In genomic region chr9:40557796-40558195, GRCm38 (mm10) we compare ENCODE assay signal across 21 mouse cellular contexts. TPM values are rescaled to one million over a fixed set of nuclear protein-coding genes. Genes with fewer than 3 reads are reported as not detected.
DNase-seq lines count a peak whose midpoint lies in the region; ATAC-seq lines count a peak whose summit lies in the region.
"Had no signal": no experiment of that assay in that cellular context is flagged by ENCODE, and none has a peak within 500 bp of the region (broad histone marks: within the 10 kb centered on the region; RNA-seq: fewer than 3 reads in every experiment).

No protein-coding gene starts in this region.

- H3K27ac ChIP-seq in forebrain, embryonic 14.5 days (ENCODE audit: low read depth, low read length), result no peak overlapping the region
- H3K27ac ChIP-seq in forebrain, embryonic 12.5 days, result no peak overlapping the region
- no peak overlapping the region for H3K27ac ChIP-seq in kidney, embryonic 15.5 days
- H3K27ac ChIP-seq in kidney, embryonic 14.5 days (ENCODE audit: low read depth, low read length), result no peak overlapping the region
- H3K27ac ChIP-seq: embryonic facial prominence, embryonic 13.5 days; heart, embryonic 15.5 days; hindbrain, embryonic 13.5 days; hindbrain, postnatal 0 days had no signal

- H3K27me3 ChIP-seq in forebrain, embryonic 14.5 days (replicated peaks; ENCODE audit: control insufficient read depth, insufficient read depth, low read length), result no peaks in the 10 kb centered on the region
- no peaks in the 10 kb centered on the region for H3K27me3 ChIP-seq in forebrain, embryonic 12.5 days
- no peaks in the 10 kb centered on the region for H3K27me3 ChIP-seq in kidney, embryonic 15.5 days
- H3K27me3 ChIP-seq in kidney, embryonic 14.5 days (ENCODE audit: control insufficient read depth, insufficient read depth, low read length), result no peaks in the 10 kb centered on the region
- H3K27me3 ChIP-seq: embryonic facial prominence, embryonic 13.5 days; heart, embryonic 15.5 days; hindbrain, embryonic 13.5 days had no signal

- H3K36me3 ChIP-seq in forebrain, embryonic 14.5 days (ENCODE audit: control insufficient read depth, insufficient read depth, low read length), result no peaks in the 10 kb centered on the region
- H3K36me3 ChIP-seq in forebrain, embryonic 12.5 days (replicated peaks), result no peaks in the 10 kb centered on the region
- H3K36me3 ChIP-seq in kidney, embryonic 15.5 days, result no peaks in the 10 kb centered on the region
- H3K36me3 ChIP-seq in kidney, embryonic 14.5 days (ENCODE audit: control insufficient read depth, insufficient read depth, low read length), result no peaks in the 10 kb centered on the region
- H3K36me3 ChIP-seq: embryonic facial prominence, embryonic 13.5 days; heart, embryonic 15.5 days; hindbrain, embryonic 13.5 days had no signal

- peak; percentile 10 for DNase-seq in forebrain, embryonic 14.5 days (ENCODE audit: low spot score)
- peak; percentile 22 to 62 for DNase-seq in frontal cortex, adult 2 months (ENCODE audit: extremely low spot score in 1 of 2, low spot score in 1 of 2)
- no peak for DNase-seq in frontal cortex, postnatal 10 days (ENCODE audit: low spot score in 2 of 2)
- peak; percentile 75 for DNase-seq in brain, adult 2 months (ENCODE audit: low read depth, low spot score)
- peak; percentile 37 to 77 for DNase-seq in left cerebral cortex, postnatal 25 days (ENCODE audit: low spot score in 2 of 2)
- DNase-seq: adrenal gland, postnatal 14 days; cerebellum, adult 18-20 months; cerebellum, postnatal 10 days; gastrocnemius, postnatal 10 days; heart, adult 18-20 months; heart, postnatal 14 days; kidney, adult 11 months had no signal

- H3K9me3 ChIP-seq in forebrain, embryonic 14.5 days (replicated peaks; ENCODE audit: control insufficient read depth, low read length), result no peaks in the 10 kb centered on the region
- H3K9me3 ChIP-seq in forebrain, embryonic 12.5 days, result no peaks in the 10 kb centered on the region
- H3K9me3 ChIP-seq in kidney, embryonic 15.5 days (replicated peaks), result no peaks in the 10 kb centered on the region
- H3K9me3 ChIP-seq in kidney, embryonic 14.5 days (ENCODE audit: control insufficient read depth, low read length), result no peaks in the 10 kb centered on the region
- H3K9me3 ChIP-seq: embryonic facial prominence, embryonic 13.5 days; heart, embryonic 15.5 days; hindbrain, embryonic 13.5 days had no signal

- no peak overlapping the region for H3K4me3 ChIP-seq in forebrain, embryonic 14.5 days (ENCODE audit: low read depth, low read length)
- no peak overlapping the region for H3K4me3 ChIP-seq in forebrain, embryonic 12.5 days (replicated peaks)
- no peak overlapping the region for H3K4me3 ChIP-seq in kidney, embryonic 15.5 days (replicated peaks)
- no peak overlapping the region for H3K4me3 ChIP-seq in kidney, embryonic 14.5 days (ENCODE audit: low read length)
- H3K4me3 ChIP-seq: embryonic facial prominence, embryonic 13.5 days; heart, embryonic 15.5 days; hindbrain, embryonic 13.5 days had no signal

- ATAC-seq in forebrain, embryonic 14.5 days, result no peak
- no peak for ATAC-seq in forebrain, embryonic 12.5 days (ENCODE audit: low FRiP score)
- no peak for ATAC-seq in kidney, embryonic 15.5 days (replicated peaks; ENCODE audit: low FRiP score)
- ATAC-seq in kidney, embryonic 14.5 days (ENCODE audit: low FRiP score, low TSS enrichment), result no peak
- ATAC-seq: hindbrain, postnatal 0 days had no signal

- 85% methylated on average over 5 of the region's 5 CpGs for WGBS in forebrain, embryonic 14.5 days
- 91% methylated on average over 5 of the region's 5 CpGs for WGBS in forebrain, embryonic 12.5 days
- 89% methylated on average over 5 of the region's 5 CpGs for WGBS in kidney, embryonic 15.5 days
- WGBS in kidney, embryonic 14.5 days, result 85% methylated on average over 5 of the region's 5 CpGs

- intact Hi-C loops in left cerebral cortex, postnatal 25 days (cut with DNase I), result loop anchor here (10.0 kb wide), 1 partner anchor 213 kb away; no protein-coding TSS in a partner anchor

- no peak overlapping the region for H3K4me2 ChIP-seq in forebrain, embryonic 14.5 days (ENCODE audit: low read length)
- H3K4me2 ChIP-seq in forebrain, embryonic 12.5 days, result no peak overlapping the region
- H3K4me2 ChIP-seq in kidney, embryonic 15.5 days, result no peak overlapping the region
- H3K4me2 ChIP-seq in kidney, embryonic 14.5 days (replicated peaks; ENCODE audit: low read depth, low read length), result no peak overlapping the region
- H3K4me2 ChIP-seq: embryonic facial prominence, embryonic 13.5 days; heart, embryonic 11.5 days; heart, embryonic 15.5 days; hindbrain, embryonic 13.5 days had no signal

- no peak overlapping the region for H3K9ac ChIP-seq in forebrain, embryonic 14.5 days (ENCODE audit: low read length)
- H3K9ac ChIP-seq in forebrain, embryonic 12.5 days, result no peak overlapping the region
- no peak overlapping the region for H3K9ac ChIP-seq in kidney, embryonic 15.5 days
- no peak overlapping the region for H3K9ac ChIP-seq in kidney, embryonic 14.5 days (ENCODE audit: low read depth, low read length)
- H3K9ac ChIP-seq: embryonic facial prominence, embryonic 13.5 days; heart, embryonic 15.5 days; hindbrain, embryonic 13.5 days had no signal

- H3K4me1 ChIP-seq in forebrain, embryonic 14.5 days (ENCODE audit: control insufficient read depth, insufficient read depth, low read length), result no peaks in the 10 kb centered on the region
- no peaks in the 10 kb centered on the region for H3K4me1 ChIP-seq in forebrain, embryonic 12.5 days
- no peaks in the 10 kb centered on the region for H3K4me1 ChIP-seq in kidney, embryonic 15.5 days
- no peaks in the 10 kb centered on the region for H3K4me1 ChIP-seq in kidney, embryonic 14.5 days (ENCODE audit: control insufficient read depth, insufficient read depth, low read length)
- H3K4me1 ChIP-seq: embryonic facial prominence, embryonic 13.5 days; heart, embryonic 15.5 days; hindbrain, embryonic 13.5 days had no signal

RNA-seq across cellular contexts. Expression of gene Gramd1b, which starts 26.6 kb away (rescaled TPM):
- polyA plus RNA-seq in forebrain, embryonic 14.5 days (2014; fragmentation: Nextera tagmentation; extraction: Ambion mirVana), result 8.6 and 12.2 TPM in 2 replicates
- 3.4 and 4.6 TPM in 2 replicates for polyA plus RNA-seq in forebrain, embryonic 12.5 days (2016; fragmentation: Nextera tagmentation; extraction: Ambion mirVana)
- 129 and 133 TPM in 2 replicates for polyA plus RNA-seq in frontal cortex, adult 2 months (2012; rRNA removed)
- total RNA-seq in left cerebral cortex, postnatal 25 days (2021), result 100 to 1,000 TPM; 161 to 183 TPM
- 7.3 and 10.2 TPM in 2 replicates for polyA plus RNA-seq in kidney, embryonic 15.5 days (2015; fragmentation: Nextera tagmentation; extraction: Ambion mirVana)
- 6.1 and 7.4 TPM in 2 replicates for polyA plus RNA-seq in kidney, embryonic 14.5 days (2014; fragmentation: Nextera tagmentation; extraction: Ambion mirVana)
- total RNA-seq: MEL had no signal

Comparison
In these comparisons a context has a peak if more than half of its experiments do, and no peak if none do; other contexts are left out.
1. DNase-seq: peak in forebrain, embryonic 14.5 days (single experiment), frontal cortex, adult 2 months (2 of 2), brain, adult 2 months (single experiment) and left cerebral cortex, postnatal 25 days (2 of 2); none in frontal cortex, postnatal 10 days (0 of 2).